In genomic region chr5:148489724-148490193, GRCm38 (mm10) we compare ENCODE assay signal across 8 mouse cellular contexts.
DNase-seq lines count a peak whose midpoint lies in the region; ATAC-seq lines count a peak whose summit lies in the region.

No protein-coding gene starts in this region.

- H3K27ac ChIP-seq in liver, embryonic 11.5 days (ENCODE audit: low read depth, low read length) = no peak overlapping the region

- no peak overlapping the region for H3K9ac ChIP-seq in liver, embryonic 11.5 days (ENCODE audit: low read depth, low read length)

- no peaks in the 10 kb centered on the region for H3K9me3 ChIP-seq in liver, embryonic 11.5 days (ENCODE audit: control insufficient read depth, low read length)

- DNase-seq in frontal cortex, postnatal 25 days (ENCODE audit: low spot score in 2 of 2) = no peak
- DNase-seq in adrenal gland, postnatal 25 days = peak; percentile 56
- DNase-seq in fibroblast of lung, adult 2 months (ENCODE audit: low read depth) = peak; percentile 67
- peak; percentile 29 for DNase-seq in heart, postnatal 25 days (ENCODE audit: low spot score)
- DNase-seq in layer of hippocampus, postnatal 14 days (ENCODE audit: low spot score in 2 of 2) = peak; percentile 49 to 50
- DNase-seq in ovary, adult 18-20 months (ENCODE audit: low spot score) = peak; percentile 24
- no peak for DNase-seq in liver, embryonic 11.5 days (ENCODE audit: low spot score)

- no peaks in the 10 kb centered on the region for H3K36me3 ChIP-seq in liver, embryonic 11.5 days (ENCODE audit: control insufficient read depth, insufficient read depth, low read length)

- 72% methylated on average over 10 of the region's 10 CpGs for WGBS in liver, embryonic 11.5 days

- no peak overlapping the region for H3K4me3 ChIP-seq in liver, embryonic 11.5 days (ENCODE audit: low read depth, low read length)

- ATAC-seq in frontal cortex, adult (ENCODE audit: low TSS enrichment) = peak; percentile 90
- no peak for ATAC-seq in liver, embryonic 11.5 days (replicated peaks; ENCODE audit: low FRiP score)

- intact Hi-C loops in heart, postnatal 25 days (cut with DNase I) = no loop called here

- no peaks in the 10 kb centered on the region for H3K4me1 ChIP-seq in liver, embryonic 11.5 days (replicated peaks; ENCODE audit: control insufficient read depth, insufficient read depth, low read length)

- no peaks in the 10 kb centered on the region for H3K27me3 ChIP-seq in liver, embryonic 11.5 days (replicated peaks; ENCODE audit: control insufficient read depth, insufficient read depth, low read length)

- H3K4me2 ChIP-seq in liver, embryonic 11.5 days = no peak overlapping the region

Comparison
In these comparisons a context has a peak if more than half of its experiments do, and no peak if none do; other contexts are left out.
1. DNase-seq: peak in adrenal gland, postnatal 25 days (single experiment), fibroblast of lung, adult 2 months (single experiment), heart, postnatal 25 days (single experiment), layer of hippocampus, postnatal 14 days (2 of 2) and ovary, adult 18-20 months (single experiment); none in frontal cortex, postnatal 25 days (0 of 2) and liver, embryonic 11.5 days (single experiment).